Mouse (Mus musculus) MEL-GATA-1-ER (cell line): ENCODE measurements around the gene Cdkal1.

Experiments
- DNase-seq: peaks from one replicate; pipeline ENCODE4 v3.0.0-alpha.2; 2012; ENCODE audit warnings: low read depth; ENCODE audit errors: extremely low read depth

The Cdkal1 gene

GRCm38 (mm10) chr13:29581762-29582700 is 273.4 kb downstream of the Cdkal1 start:
- no peak for DNase-seq

GRCm38 (mm10) chr13:29580780-29581179 is 274.7 kb downstream of the Cdkal1 start:
- no peak for DNase-seq

DNA sequence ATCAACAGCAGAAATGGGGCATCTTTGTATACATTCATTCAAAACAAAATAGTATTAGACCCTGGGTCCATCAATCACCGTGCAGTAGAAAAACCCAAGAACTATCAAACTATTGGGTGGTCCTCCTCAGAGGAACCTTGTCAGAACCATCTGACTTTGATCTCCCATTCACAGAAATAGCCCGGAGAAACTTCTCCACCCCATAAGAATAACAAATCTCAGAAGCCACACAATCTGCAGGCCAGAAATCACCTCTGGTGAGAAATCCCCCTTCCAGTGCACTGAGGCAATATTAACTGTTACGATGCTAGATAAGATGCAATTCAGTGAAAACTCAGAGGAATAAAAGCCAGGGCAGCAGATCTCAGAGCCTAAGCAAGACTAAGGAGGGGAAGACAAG is 275.5 kb downstream of the Cdkal1 start:
- no peak for DNase-seq

GRCm38 (mm10) chr13:29578621-29579020 is 276.9 kb downstream of the Cdkal1 start:
- no peak for DNase-seq

GRCm38 (mm10) chr13:29574784-29575183 is 280.7 kb downstream of the Cdkal1 start:
- DNase-seq, result no peak

DNA sequence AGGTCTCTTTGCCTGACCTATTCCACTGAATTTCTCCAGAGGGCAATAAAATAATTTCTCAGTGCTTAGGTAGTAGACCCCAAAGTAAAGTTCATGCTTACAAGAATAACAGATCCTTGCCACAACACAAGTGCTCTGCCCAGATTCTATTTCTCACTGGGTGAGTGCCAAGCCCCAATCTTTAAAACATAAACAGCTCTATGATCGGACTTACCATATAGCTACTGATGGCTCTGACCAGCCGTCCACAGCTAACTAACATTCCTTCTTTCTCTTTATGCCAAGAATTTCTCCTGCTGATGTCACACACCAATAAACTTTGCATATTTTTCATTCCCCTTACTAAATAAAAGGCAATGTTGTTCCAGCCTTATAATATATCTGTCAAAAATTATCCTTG is 283.0 kb downstream of the Cdkal1 start:
- no peak for DNase-seq

GRCm38 (mm10) chr13:29565710-29566109 is 289.8 kb downstream of the Cdkal1 start:
- DNase-seq, result no peak

GRCm38 (mm10) chr13:29559188-29559587 is 296.3 kb downstream of the Cdkal1 start:
- no peak for DNase-seq

GRCm38 (mm10) chr13:29555160-29555785 is 300.2 kb downstream of the Cdkal1 start:
- no peak for DNase-seq

- no peak for DNase-seq
These were observed 301.7 kb downstream of the Cdkal1 start for GRCm38 (mm10) chr13:29553792-29554191.

- DNase-seq, result no peak
These were observed 303.1 kb downstream of the Cdkal1 start for GRCm38 (mm10) chr13:29552322-29552870.

- DNase-seq, result no peak
These were observed 304.6 kb downstream of the Cdkal1 start for GRCm38 (mm10) chr13:29550886-29551285.

GRCm38 (mm10) chr13:29550203-29550602 is 305.3 kb downstream of the Cdkal1 start:
- no peak for DNase-seq

DNA sequence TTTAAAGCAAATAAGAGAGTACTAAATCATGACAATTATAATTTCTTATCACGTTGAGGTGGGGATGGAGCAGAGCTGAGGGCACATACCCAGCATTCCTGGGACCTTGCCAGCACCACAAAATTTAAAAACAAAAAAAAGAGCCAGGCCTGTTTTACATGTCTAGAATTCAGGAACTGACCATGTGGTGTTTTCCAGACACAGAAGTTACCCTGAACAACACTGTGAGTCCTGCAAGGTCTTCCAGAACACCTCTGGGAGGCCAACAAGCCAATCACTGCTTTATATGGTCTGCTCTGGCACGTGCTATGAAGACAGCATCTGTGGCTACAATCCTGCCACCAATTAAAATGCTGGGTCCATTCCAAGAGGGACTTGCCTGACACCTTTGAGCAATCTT is 305.7 kb downstream of the Cdkal1 start:
- DNase-seq, result no peak

- no peak for DNase-seq
These were observed 317.6 kb downstream of the Cdkal1 start for GRCm38 (mm10) chr13:29537906-29538305.

DNA sequence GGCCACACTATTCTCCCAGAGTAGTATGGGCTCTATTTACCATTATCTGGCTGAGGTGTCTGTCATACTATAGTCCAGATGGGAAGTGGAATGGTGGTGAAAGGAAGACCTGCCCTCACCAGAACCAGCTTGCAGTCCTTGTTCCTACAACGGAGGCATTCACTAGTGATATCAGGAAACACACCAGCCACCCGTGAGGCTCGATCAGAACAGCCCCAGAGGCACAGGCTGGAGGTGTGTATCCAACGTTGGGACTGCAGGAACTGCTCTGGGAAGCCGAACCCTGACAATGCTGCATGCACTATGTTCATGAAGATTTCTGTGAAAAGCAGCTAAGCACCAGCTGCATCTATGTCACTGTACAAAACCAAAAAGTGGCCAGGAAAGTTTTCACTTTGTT is 321.9 kb downstream of the Cdkal1 start:
- no peak for DNase-seq

GRCm38 (mm10) chr13:29528344-29528743 is 327.1 kb downstream of the Cdkal1 start:
- no peak for DNase-seq

GRCm38 (mm10) chr13:29521321-29521720 is 334.2 kb downstream of the Cdkal1 start:
- DNase-seq, result no peak

DNA sequence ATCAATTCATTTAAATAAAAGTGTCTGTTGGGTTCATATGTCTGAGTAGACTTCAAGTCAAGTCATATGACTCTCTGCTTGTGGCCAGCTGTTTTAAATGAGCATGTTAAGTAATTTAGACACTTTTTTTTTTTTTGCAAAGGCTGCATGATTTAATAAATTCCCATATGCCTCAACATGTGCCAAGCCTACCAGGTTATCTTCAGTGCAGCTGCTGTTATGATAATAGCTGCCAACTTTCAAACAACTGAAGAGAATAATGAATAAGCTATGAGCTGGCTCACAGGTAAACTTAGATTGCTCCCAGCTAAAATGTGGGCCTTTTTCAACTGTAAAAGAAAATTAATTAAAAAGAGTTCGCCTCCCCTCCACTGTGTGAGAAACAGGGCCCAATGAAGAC is 341.4 kb downstream of the Cdkal1 start:
- DNase-seq, result no peak

DNA sequence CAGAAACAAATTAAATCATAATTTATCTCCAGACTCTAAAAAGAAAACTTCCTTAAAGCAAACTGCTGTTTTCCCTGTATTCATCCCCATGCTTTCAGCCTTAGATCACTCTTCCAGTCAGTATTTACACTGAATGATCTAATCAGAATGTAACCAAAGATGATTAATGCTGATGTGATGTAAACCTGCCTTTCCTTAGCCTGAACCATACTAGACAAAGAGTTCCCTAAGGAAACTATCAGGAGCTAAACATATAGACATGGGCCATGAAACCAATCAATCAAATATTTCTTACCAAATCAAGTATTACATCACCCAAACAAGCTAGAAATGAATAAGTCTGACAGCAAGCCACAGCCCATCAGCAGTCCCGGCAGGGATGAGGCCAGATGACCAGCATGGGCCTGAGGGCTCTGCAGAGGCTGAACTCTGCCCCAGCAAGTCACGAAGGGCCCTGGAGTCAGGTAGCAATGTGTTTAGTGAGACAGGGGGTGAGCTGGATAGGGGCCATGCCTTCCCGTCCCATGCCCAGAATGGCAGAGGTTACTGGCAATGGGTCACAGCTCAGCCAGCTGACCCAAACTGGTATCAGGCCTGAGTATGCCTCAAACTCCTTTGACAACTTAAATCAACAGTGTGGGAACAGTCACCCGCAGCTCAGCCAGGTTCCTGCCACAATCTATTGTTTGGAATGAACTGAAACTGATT is 350.5 kb downstream of the Cdkal1 start:
- DNase-seq, result no peak

GRCm38 (mm10) chr13:29503147-29504044 is 352.1 kb downstream of the Cdkal1 start:
- no peak for DNase-seq
